Mouse (Mus musculus): Measurements from ENCODE around the gene Ryr3.

The Ryr3 gene

GRCm38 (mm10) chr2:113216746-113217461 is at the start of gene Ryr3:
Gene Ryr3 (minus strand): TSS chr2:113217096.
- DNase-seq = no peak

GRCm38 (mm10) chr2:113238871-113239270 is 22.0 kb upstream of the Ryr3 start:
- no peak for DNase-seq

GRCm38 (mm10) chr2:113236993-113237392 is 20.1 kb upstream of the Ryr3 start:
- no peak for DNase-seq

DNA sequence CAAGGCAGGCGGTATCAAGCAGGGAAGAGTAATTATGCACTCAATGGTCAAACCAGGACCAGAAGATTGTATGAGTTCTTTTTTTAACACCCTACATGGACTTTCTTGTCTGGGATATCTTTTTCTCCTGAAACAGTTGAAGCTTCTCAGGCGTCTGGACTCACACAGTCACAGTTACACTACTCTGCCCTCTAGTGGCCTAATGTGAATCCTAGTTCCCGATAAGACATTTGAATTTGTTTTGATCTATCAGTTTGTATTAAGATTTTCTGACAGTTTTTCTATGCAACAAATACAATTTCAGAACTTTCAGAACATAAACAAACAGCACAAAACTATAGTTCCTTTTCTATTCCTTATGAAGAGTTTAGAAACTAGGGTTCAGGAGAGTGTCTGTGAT is 17.7 kb upstream of the Ryr3 start:
- no peak for DNase-seq

- no peak for DNase-seq
These were observed 16.5 kb upstream of the Ryr3 start for GRCm38 (mm10) chr2:113233356-113233755.

DNA sequence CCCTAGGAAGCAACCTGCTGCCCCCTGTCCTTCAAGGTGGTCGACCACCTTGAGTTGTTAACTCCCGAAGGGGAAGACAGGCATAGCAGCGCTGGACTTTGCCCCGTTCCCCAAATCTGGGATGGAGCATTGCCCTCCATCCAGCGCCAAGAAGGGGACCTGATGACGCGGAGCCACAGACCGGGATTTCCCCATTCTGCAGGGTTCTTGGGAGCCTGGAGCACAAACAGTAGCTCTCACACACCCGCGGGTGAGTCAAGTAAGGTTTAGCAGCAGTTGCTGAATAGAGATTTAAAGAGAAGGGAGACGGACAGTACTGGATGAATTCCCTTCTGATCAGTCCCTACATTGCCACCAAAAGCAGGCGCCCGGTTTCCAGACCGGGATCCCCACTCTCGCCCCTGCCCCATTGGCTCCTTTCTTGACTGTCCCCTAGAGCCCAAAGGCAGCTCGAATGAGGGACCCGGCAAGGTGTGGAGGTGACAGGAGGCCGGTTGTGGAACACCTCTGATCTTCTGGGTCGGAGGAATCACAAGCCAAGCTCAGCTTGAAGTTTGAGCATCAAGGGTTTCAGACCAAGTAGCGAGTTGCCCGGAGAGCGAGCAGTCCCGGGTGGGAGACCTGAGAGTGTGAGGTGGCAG is 671 bp downstream of the Ryr3 start:
- DNase-seq = no peak

DNA sequence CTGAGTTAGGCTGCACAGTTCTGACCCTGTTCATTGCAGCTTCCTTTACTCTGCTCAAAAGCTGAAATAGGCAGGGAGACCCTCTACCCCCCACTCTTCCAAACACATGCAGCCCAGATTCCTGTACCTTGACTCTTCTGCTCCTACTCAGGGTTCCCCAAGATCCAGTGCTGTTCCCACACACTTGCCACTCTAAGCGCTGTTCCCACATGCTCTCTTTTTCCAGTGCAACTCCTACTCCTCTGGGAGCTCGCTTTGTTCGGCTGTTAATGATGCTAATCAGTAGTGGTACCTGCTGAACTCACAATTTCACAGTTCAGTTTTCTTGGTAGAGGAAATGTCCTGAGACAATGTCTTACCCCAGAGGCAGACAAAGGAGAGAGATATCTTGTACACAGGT is 6.9 kb downstream of the Ryr3 start:
- no peak for DNase-seq

GRCm38 (mm10) chr2:113209263-113209662 is 7.6 kb downstream of the Ryr3 start:
- DNase-seq = no peak

- DNase-seq = no peak
These were observed 14.0 kb downstream of the Ryr3 start for GRCm38 (mm10) chr2:113202857-113203256.

- no peak for DNase-seq
These were observed 17.7 kb downstream of the Ryr3 start for GRCm38 (mm10) chr2:113199030-113199679.

DNA sequence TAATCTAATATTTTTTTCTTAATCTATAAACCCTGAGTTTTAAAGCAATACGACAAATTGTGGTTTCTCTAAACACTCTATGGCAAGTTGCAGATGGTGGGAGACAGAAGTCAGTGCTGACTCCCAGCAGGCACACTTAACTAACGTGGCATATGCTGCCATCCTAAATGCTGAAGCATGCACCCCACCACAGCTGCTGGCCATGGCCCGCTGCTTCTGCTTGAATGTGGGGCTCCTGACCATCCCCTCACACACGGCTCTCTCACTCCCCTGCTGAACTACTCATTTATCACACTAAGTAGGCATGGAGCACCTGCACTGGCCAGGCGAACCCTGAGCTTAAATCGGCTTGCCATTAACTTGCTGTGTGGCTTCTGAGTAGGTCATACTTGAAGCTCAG is 29.7 kb downstream of the Ryr3 start:
- DNase-seq = no peak

GRCm38 (mm10) chr2:113181701-113182100 is 35.2 kb downstream of the Ryr3 start:
- DNase-seq = no peak

GRCm38 (mm10) chr2:113178047-113178446 is 38.8 kb downstream of the Ryr3 start:
- no peak for DNase-seq

DNA sequence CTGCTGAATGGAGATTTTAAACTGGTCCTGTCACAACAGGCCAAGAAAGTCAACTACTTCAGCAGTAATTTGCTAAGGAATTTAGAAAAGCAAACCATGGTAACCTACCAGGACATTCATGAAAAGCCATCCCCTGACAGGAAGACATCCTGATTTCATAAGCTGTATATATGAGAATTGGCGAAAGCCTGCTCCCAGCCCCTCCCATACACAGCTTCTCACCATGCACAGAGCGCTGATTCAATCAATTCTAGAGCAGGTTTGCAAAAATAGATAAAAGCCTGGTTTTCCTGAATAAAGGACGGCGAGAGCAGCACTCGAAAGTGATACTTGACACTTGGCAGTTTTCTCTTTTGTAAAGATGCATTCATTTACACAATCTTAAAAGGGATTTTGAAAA is 40.6 kb downstream of the Ryr3 start:
- DNase-seq = no peak

DNA sequence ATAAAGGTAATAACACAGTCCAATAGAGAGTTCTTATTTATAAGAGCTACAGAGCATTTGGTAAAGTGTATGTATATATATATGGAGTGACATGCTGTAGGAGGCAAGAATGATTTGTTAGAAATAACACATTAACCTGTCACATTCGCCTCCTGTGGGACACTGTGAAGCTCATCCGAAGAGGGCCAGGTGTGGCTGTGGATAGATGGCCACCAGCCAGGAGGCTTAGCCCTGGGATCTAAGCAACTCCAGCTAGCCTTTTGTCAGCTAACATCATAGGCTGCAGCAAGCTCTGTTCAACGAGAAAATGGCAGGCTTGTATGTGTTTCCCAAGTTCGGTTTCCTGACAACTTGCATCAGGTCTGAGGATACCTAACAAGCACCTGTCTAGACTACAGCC is 48.8 kb downstream of the Ryr3 start:
- DNase-seq = no peak

DNA sequence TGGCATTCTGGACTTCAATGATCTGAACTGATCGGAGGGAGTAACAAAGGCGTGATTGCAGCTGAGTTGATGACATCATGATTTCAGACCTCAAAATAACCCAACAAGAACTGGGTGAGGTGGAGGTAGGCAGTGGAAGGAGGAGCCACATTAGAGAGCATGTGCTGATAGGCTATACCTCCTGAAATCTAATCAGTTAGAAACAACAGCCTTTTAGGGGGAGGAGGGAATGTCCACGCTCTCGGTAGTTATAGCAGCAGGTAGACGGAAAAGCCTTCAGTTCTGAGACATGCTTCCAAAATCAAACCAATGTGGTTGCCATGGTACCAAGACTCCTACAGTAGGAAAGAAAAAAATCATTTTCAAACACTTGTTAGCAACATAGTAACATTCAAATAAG is 55.4 kb downstream of the Ryr3 start:
- DNase-seq = no peak

GRCm38 (mm10) chr2:113137766-113138165 is 79.1 kb downstream of the Ryr3 start:
- DNase-seq = no peak

- DNase-seq = no peak
These were observed 93.4 kb downstream of the Ryr3 start for GRCm38 (mm10) chr2:113123476-113123875.

DNA sequence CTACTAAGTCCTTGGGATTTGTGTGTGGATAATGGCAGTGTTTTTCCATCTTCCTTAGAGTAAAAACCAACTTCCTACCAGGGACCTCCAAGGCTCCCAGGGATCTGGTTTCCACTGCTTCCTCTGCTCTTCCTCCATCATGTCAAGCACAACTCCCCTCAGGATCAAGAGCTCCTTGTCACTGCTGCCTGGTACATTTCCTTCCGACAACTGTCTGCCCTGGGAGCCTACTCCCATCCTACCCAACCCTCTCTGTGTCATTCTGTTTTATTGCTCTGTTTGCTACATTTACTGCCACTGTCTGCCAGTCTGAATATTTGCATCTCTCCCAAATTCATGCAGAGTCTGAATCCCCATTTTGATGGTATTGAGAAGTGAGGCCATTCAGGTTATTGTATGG is 97.8 kb downstream of the Ryr3 start:
- no peak for DNase-seq

DNA sequence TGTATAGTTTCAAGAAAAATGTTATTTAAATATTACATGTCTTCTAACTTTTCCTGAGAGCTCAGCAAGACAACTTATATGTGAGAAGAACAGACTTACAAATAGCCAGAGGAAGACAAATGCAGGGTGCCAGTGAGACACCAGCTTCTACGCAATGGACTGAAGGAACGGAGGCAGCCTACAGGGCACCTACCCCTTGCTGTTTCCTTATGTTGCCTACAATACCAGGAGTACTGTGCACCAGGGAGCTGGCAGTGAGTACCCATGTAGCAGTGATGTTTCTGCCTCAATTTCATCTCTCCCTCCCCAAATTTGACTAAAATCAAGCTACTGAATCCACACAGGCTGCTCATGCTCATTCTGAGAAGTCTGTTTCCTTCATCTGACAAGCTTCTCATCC is 100.1 kb downstream of the Ryr3 start:
- DNase-seq = no peak

DNA sequence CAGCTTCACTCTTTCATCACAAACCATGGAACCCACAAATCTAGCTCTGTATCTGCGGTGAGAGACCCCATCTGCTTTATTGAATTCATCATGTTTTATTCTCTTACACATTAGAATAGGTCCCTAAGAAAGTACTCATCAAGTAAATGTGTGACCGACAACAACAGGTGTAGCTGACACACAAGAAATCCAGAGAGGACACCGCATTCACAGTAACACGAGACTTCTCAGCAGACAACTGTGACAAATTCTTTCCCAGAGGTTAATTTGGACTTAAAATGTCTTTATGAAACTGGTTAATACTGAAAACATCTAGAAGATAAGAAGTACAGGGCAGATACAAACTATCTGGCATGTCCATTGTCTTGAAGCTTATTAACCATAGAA is 101.0 kb downstream of the Ryr3 start:
- no peak for DNase-seq

- no peak for DNase-seq
These were observed 101.5 kb downstream of the Ryr3 start for GRCm38 (mm10) chr2:113115248-113115896.

DNA sequence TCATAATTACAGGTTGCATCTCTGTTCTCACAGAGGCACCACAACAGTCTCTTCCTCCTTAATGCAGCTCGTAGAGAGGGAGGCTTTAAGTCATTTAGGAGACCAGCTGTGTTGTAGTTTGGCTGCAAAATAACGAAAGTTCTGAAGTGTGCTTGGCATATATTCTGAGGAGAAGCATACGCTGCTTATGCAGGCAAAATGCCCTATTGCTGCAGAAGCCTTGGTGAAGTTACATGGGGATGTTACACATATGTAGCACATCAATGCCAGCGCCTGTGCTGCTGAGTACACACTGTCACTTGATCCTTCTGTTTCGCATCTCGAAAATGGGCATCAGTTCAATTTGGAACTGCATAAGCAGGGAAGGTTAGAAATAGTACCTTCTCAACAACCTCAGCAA is 112.3 kb downstream of the Ryr3 start:
- DNase-seq = no peak

GRCm38 (mm10) chr2:113095184-113095583 is 121.7 kb downstream of the Ryr3 start:
- DNase-seq = no peak
